ENCODE assay signal across 20 mouse cellular contexts in genomic region chr2:135676978-135677501, GRCm38 (mm10). TPM values are rescaled to one million over a fixed set of nuclear protein-coding genes. Genes with fewer than 3 reads are reported as not detected.
DNase-seq lines count a peak whose midpoint lies in the region; ATAC-seq and TF ChIP-seq lines count a peak whose summit lies in the region.
"Had no signal": no experiment of that assay in that cellular context is flagged by ENCODE, and none has a peak within 500 bp of the region (broad histone marks: within the 10 kb centered on the region; RNA-seq: fewer than 3 reads in every experiment).

No protein-coding gene starts in this region.

- no peak for TF ChIP-seq CTCF in left cerebral cortex, adult 2 months (IDR thresholded peaks at IDR 0.05)

- intact Hi-C loops in left cerebral cortex, adult 2 months (cut with DNase I), result no loop called here
- intact Hi-C loops in left cerebral cortex, postnatal 14 days (cut with DNase I), result no loop called here

- H3K9me3 ChIP-seq in intestine, embryonic 14.5 days (ENCODE audit: control insufficient read depth, low read length), result no peaks in the 10 kb centered on the region
- no peaks in the 10 kb centered on the region for H3K9me3 ChIP-seq in intestine, embryonic 15.5 days
- H3K9me3 ChIP-seq: embryonic facial prominence, embryonic 10.5 days; forebrain, embryonic 15.5 days; heart, embryonic 12.5 days; hindbrain, embryonic 12.5 days had no signal

- H3K27ac ChIP-seq in intestine, embryonic 14.5 days (ENCODE audit: low read depth), result no peak overlapping the region
- no peak overlapping the region for H3K27ac ChIP-seq in intestine, embryonic 15.5 days
- peak overlapping the region; percentile 45; the same call in 1 of the 2 replicates for H3K27ac ChIP-seq in left cerebral cortex, adult 2 months
- H3K27ac ChIP-seq: embryonic facial prominence, embryonic 10.5 days; forebrain, embryonic 15.5 days; hindbrain, embryonic 12.5 days had no signal

- no peaks in the 10 kb centered on the region for H3K36me3 ChIP-seq in intestine, embryonic 14.5 days (ENCODE audit: control insufficient read depth, insufficient read depth, low read length)
- H3K36me3 ChIP-seq in intestine, embryonic 15.5 days, result no peaks in the 10 kb centered on the region
- H3K36me3 ChIP-seq: embryonic facial prominence, embryonic 10.5 days; forebrain, embryonic 15.5 days; heart, embryonic 12.5 days; hindbrain, embryonic 12.5 days had no signal

- ATAC-seq in frontal cortex, adult (ENCODE audit: low TSS enrichment), result peak; percentile 84
- ATAC-seq in intestine, embryonic 14.5 days (replicated peaks; ENCODE audit: low FRiP score, low TSS enrichment, low read depth), result no peak
- no peak for ATAC-seq in intestine, embryonic 15.5 days
- ATAC-seq: forebrain, embryonic 15.5 days; hindbrain, embryonic 16.5 days; inflammation-experienced regulatory T-cells, adult 6 months had no signal

- no peak for DNase-seq in frontal cortex, postnatal 10 days (ENCODE audit: low spot score in 2 of 2)
- peak; percentile 1 for DNase-seq in intestine, embryonic 14.5 days (ENCODE audit: low spot score)
- no peak for DNase-seq in left cerebral cortex, adult 2 months (ENCODE audit: extremely low spot score in 1 of 2, low spot score in 2 of 2)
- no peak for DNase-seq in left cerebral cortex, postnatal 14 days (ENCODE audit: low spot score in 2 of 2)
- DNase-seq in brain, adult 2 months (ENCODE audit: low read depth, low spot score), result peak; percentile 63
- DNase-seq in adrenal gland, postnatal 36 days, result no peak
- DNase-seq: adrenal gland, postnatal 10 days; cerebellum, postnatal 10 days; gastrocnemius, postnatal 36 days; heart, adult 18-20 months; heart, postnatal 36 days had no signal

- 84% methylated on average over 8 of the region's 8 CpGs for WGBS in intestine, embryonic 14.5 days
- 80% methylated on average over 8 of the region's 8 CpGs for whole genome bisulfite sequencing in intestine, embryonic 15.5 days

- H3K4me1 ChIP-seq in intestine, embryonic 14.5 days (replicated peaks; ENCODE audit: control insufficient read depth, insufficient read depth, low read length), result no peaks in the 10 kb centered on the region
- no peaks in the 10 kb centered on the region for H3K4me1 ChIP-seq in intestine, embryonic 15.5 days (replicated peaks)
- H3K4me1 ChIP-seq: embryonic facial prominence, embryonic 10.5 days had no signal

- H3K9ac ChIP-seq in intestine, embryonic 14.5 days (ENCODE audit: low read length), result no peak overlapping the region
- H3K9ac ChIP-seq in intestine, embryonic 15.5 days, result no peak overlapping the region
- H3K9ac ChIP-seq: forebrain, embryonic 15.5 days; heart, embryonic 12.5 days; hindbrain, embryonic 12.5 days had no signal

- no peak overlapping the region for H3K4me3 ChIP-seq in intestine, embryonic 14.5 days (ENCODE audit: low read depth, low read length)
- no peak overlapping the region for H3K4me3 ChIP-seq in intestine, embryonic 15.5 days (replicated peaks)
- no peak overlapping the region for H3K4me3 ChIP-seq in left cerebral cortex, adult 2 months
- H3K4me3 ChIP-seq: embryonic facial prominence, embryonic 10.5 days; forebrain, embryonic 15.5 days; heart, embryonic 12.5 days; hindbrain, embryonic 12.5 days had no signal

- H3K4me2 ChIP-seq in intestine, embryonic 14.5 days (ENCODE audit: low read length), result no peak overlapping the region
- H3K4me2 ChIP-seq in intestine, embryonic 15.5 days (replicated peaks), result no peak overlapping the region
- H3K4me2 ChIP-seq: forebrain, embryonic 15.5 days; heart, embryonic 12.5 days; hindbrain, embryonic 12.5 days had no signal

- H3K27me3 ChIP-seq in intestine, embryonic 14.5 days (replicated peaks; ENCODE audit: control insufficient read depth, insufficient read depth, low read length), result no peaks in the 10 kb centered on the region
- H3K27me3 ChIP-seq in intestine, embryonic 15.5 days (replicated peaks), result no peaks in the 10 kb centered on the region
- H3K27me3 ChIP-seq: forebrain, embryonic 15.5 days; heart, embryonic 12.5 days; hindbrain, embryonic 12.5 days had no signal

RNA-seq across cellular contexts. Expression of gene Plcb4, which starts 18.2 kb away (rescaled TPM):
- 16.8 and 19.4 TPM in 2 replicates for polyA plus RNA-seq in intestine, embryonic 14.5 days (2014; fragmentation: Nextera tagmentation; extraction: Ambion mirVana)
- 12.7 and 12.9 TPM in 2 replicates for polyA plus RNA-seq in intestine, embryonic 15.5 days (2015; fragmentation: Nextera tagmentation; extraction: Ambion mirVana)
- 10 to 100 TPM; 67.5 to 81.8 TPM for total RNA-seq in left cerebral cortex, adult 2 months (2021)
- 10 to 100 TPM; 45.4 to 54.8 TPM for total RNA-seq in left cerebral cortex, postnatal 14 days (2021)
- total RNA-seq in adrenal gland, postnatal 36 days (2021), result 10 to 100 TPM; 32.5 to 51.6 TPM
- total RNA-seq: MEL had no signal

Comparison
In these comparisons a context has a peak if more than half of its experiments do, and no peak if none do; other contexts are left out.
1. DNase-seq: peak in intestine, embryonic 14.5 days (single experiment) and brain, adult 2 months (single experiment); none in frontal cortex, postnatal 10 days (0 of 2), left cerebral cortex, adult 2 months (0 of 2), left cerebral cortex, postnatal 14 days (0 of 2) and adrenal gland, postnatal 36 days (0 of 2).